Mouse (Mus musculus) liver, embryonic 11.5 days (tissue): ENCODE measurements around the gene Trak1. TPM values are rescaled to one million over a fixed set of nuclear protein-coding genes. Genes with fewer than 3 reads are reported as not detected.

ENCODE experiments used
- ATAC-seq: fragments of 200-750 bp; cut with Nextera tagmentation; replicated peaks from 2 replicates; pipeline ENCODE4 v1.8.0; 2017; ENCODE audit warnings: moderate number of reproducible peaks, mild to moderate bottlenecking, moderate TSS enrichment, moderate library complexity; ENCODE audit not compliant: low FRiP score
- DNase-seq: peaks from one replicate; pipeline ENCODE4 v3.0.0-alpha.2; 2017; ENCODE audit warnings: low spot score
- H3K27ac ChIP-seq: fragments of 300-500 bp; sonication (generic); 2 replicates; pipeline ENCODE4 v1.5.1; 2014; ENCODE audit warnings: mild to moderate bottlenecking, low read depth, low read length, control low read depth
- H3K27me3 ChIP-seq: fragments of 300-500 bp; sonication (generic); replicated peaks from 2 replicates; pipeline ENCODE4 v1.6.1; 2014; ENCODE audit warnings: low read length, mixed read lengths; ENCODE audit not compliant: control insufficient read depth, insufficient read depth
- H3K36me3 ChIP-seq: fragments of 300-500 bp; sonication (generic); 2 replicates; pipeline ENCODE4 v1.6.1; 2014; ENCODE audit warnings: mild to moderate bottlenecking, low read length, moderate library complexity, mixed read lengths; ENCODE audit not compliant: control insufficient read depth, insufficient read depth
- H3K4me1 ChIP-seq: fragments of 300-500 bp; sonication (generic); replicated peaks from 2 replicates; pipeline ENCODE4 v1.6.1; 2014; ENCODE audit warnings: low read length, mixed read lengths; ENCODE audit not compliant: control insufficient read depth, insufficient read depth
- H3K4me2 ChIP-seq: fragments of 300-500 bp; sonication (generic); 2 replicates; pipeline ENCODE4 v1.6.1; 2014; ENCODE audit warnings: mild to moderate bottlenecking, control low read depth, moderate library complexity
- H3K4me3 ChIP-seq: fragments of 300-500 bp; sonication (generic); 2 replicates; pipeline ENCODE4 v1.5.1; 2014; ENCODE audit warnings: low read depth, low read length, control low read depth
- H3K9ac ChIP-seq: fragments of 300-500 bp; sonication (generic); 2 replicates; pipeline ENCODE4 v1.6.1; 2014; ENCODE audit warnings: low read depth, low read length, control low read depth
- H3K9me3 ChIP-seq: fragments of 300-500 bp; sonication (generic); 2 replicates; pipeline ENCODE4 v1.6.1; 2016; ENCODE audit warnings: low read length, inconsistent platforms, mixed read lengths; ENCODE audit not compliant: control insufficient read depth
- WGBS: fragments of 180-500 bp; shearing (Covaris S2); extraction: QIAGEN DNeasy Blood & Tissue Kit; methylation state at CpG from one replicate; pipeline ENCODE4 v1.1.7; 2014; 5-methylcytosine and 5-hydroxymethylcytosine counted together
- polyA plus RNA-seq: library from polyadenylated mRNA; unstranded; fragments of >200 nt; fragmentation: Nextera tagmentation; extraction: Ambion mirVana; gene quantifications from 2 replicates; pipeline ENCODE4 v1.2.1, GENCODE M21; 2014

Trak1 gene
- polyA plus RNA-seq, 1 experiment from 2014 or later, result 11.2 TPM

DNA sequence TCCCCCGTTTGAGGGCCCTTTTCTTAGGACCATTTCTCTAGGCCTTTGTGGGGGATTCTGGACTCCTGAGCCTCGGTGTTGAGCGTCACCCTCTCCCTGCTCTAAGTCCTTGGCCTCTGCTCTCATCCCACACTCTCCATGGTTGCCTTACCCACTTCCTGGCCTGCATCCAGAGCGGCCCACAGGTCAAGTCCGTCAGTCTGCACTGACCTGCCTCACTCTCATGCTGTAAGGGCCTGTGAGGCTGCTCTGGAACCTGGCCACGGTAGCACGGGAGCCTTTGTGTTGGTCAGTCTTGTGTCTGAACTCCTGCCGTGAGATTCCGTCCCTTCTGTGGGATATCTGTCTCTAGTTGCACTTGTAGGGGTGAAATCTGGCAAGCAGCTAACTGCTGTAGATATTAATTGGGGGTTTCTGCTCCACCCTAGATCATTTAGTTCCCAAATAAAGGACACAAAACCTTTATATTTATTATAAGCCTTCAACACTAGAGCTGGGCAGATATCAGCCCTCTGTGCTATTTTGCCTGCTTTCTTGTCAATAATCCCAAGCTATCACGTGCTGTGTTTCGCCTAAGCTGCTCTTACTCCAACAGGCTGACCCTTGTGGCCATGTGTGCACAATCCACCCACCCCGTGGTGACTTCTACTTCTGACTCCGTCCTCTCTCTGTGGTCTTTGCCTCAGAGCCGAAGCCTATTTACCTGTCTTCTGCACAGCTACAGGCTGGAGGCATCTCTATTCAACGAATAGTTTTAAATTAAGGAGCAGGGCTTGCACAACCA is 136.6 kb downstream of the Trak1 start:
- no peak overlapping the region for H3K27ac ChIP-seq
- H3K4me2 ChIP-seq, result no peak overlapping the region

DNA sequence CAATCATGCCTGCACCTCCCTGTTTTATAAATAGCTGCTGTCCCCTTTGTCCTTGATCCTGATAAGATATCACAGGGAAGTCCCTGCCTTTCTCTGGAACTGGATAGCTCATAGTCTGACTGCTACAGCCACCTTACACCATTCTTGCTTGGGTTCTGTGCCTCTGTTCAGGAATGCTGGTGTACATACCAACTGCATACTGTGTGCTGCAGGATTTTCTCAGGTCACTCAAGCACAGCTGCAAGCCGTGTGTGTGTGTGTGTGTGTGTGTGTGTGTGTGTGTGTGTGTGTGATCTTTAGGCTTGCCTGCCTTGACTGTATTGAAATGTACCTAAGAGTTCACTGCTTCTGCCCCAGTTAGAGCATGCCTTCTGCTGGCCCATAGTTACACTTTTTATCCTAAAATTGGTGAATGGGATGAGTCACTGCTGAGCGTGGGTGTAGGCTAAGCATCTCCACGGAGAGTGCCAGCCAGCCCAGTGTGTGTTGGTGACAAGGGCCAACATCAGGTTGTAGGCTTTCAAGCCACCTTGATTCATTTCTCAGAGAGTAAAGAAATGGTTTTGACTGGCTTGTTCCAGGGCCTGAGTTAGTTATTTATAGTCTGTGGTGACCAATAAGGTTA is 138.1 kb downstream of the Trak1 start:
- H3K27me3 ChIP-seq, result no peaks in the 10 kb centered on the region
- no peak for ATAC-seq
- no peak overlapping the region for H3K9ac ChIP-seq
- H3K4me3 ChIP-seq, result no peak overlapping the region
- H3K36me3 ChIP-seq, result no peaks in the 10 kb centered on the region
- DNase-seq, result no peak
- 70% methylated on average over 3 of the region's 3 CpGs for WGBS
- H3K9me3 ChIP-seq, result no peaks in the 10 kb centered on the region
- H3K27ac ChIP-seq, result no peak overlapping the region
- H3K4me2 ChIP-seq, result no peak overlapping the region
- peaks cover 20% of the 10 kb centered on the region for H3K4me1 ChIP-seq

More for the DNA sequence above, 136.6 kb downstream of the Trak1 start:
- no peak for DNase-seq
- 84% methylated on average over 15 of the region's 15 CpGs for WGBS
- peaks cover 20% of the 10 kb centered on the region for H3K4me1 ChIP-seq
- no peak for ATAC-seq
- H3K4me3 ChIP-seq, result no peak overlapping the region
- H3K27me3 ChIP-seq, result no peaks in the 10 kb centered on the region
- no peaks in the 10 kb centered on the region for H3K9me3 ChIP-seq
- H3K9ac ChIP-seq, result no peak overlapping the region
- H3K36me3 ChIP-seq, result no peaks in the 10 kb centered on the region

GRCm38 (mm10) chr9:121436501-121436900 is 139.2 kb downstream of the Trak1 start:
- ATAC-seq, result no peak
- Histone ChIP-seq H3K4me1 (peaks cover 20% of the 10 kb centered on the region), H3K9ac (no peak overlapping the region), H3K4me3 (no peak overlapping the region), H3K27me3 (no peaks in the 10 kb centered on the region), H3K36me3 (no peaks in the 10 kb centered on the region), H3K27ac (no peak overlapping the region), H3K4me2 (no peak overlapping the region), H3K9me3 (no peaks in the 10 kb centered on the region)
- WGBS, result 18% methylated on average over 1 of the region's 1 CpGs
- no peak for DNase-seq

- Histone ChIP-seq H3K27me3 (no peaks in the 10 kb centered on the region), H3K36me3 (peaks cover 12% of the 10 kb centered on the region; the same call in 1 of the 2 replicates), H3K4me2 (no peak overlapping the region), H3K4me1 (peaks cover 7% of the 10 kb centered on the region), H3K9ac (no peak overlapping the region), H3K27ac (no peak overlapping the region), H3K4me3 (no peak overlapping the region), H3K9me3 (no peaks in the 10 kb centered on the region)
- no peak for DNase-seq
- no peak for ATAC-seq
- WGBS, result 77% methylated on average over 1 of the region's 1 CpGs
Measured at GRCm38 (mm10) chr9:121442145-121442544, 144.8 kb downstream of the Trak1 start.

- Histone ChIP-seq H3K4me1 (peaks cover 7% of the 10 kb centered on the region), H3K27ac (no peak overlapping the region), H3K4me2 (no peak overlapping the region), H3K9me3 (no peaks in the 10 kb centered on the region), H3K27me3 (no peaks in the 10 kb centered on the region), H3K36me3 (peaks cover 12% of the 10 kb centered on the region; the same call in 1 of the 2 replicates), H3K9ac (no peak overlapping the region), H3K4me3 (no peak overlapping the region)
- WGBS, result 77% methylated on average over 31 of the region's 31 CpGs
- 0 out of 2 replicates have a peak, but pooled peaks have one; percentile 35 for ATAC-seq
- no peak for DNase-seq
Measured at GRCm38 (mm10) chr9:121443696-121444366, 146.5 kb downstream of the Trak1 start.

- H3K9ac ChIP-seq, result no peak overlapping the region
- WGBS, result 77% methylated on average over 3 of the region's 3 CpGs
- no peak overlapping the region for H3K4me2 ChIP-seq
- peaks cover 12% of the 10 kb centered on the region; the same call in 1 of the 2 replicates for H3K36me3 ChIP-seq
- H3K27ac ChIP-seq, result no peak overlapping the region
- H3K27me3 ChIP-seq, result no peaks in the 10 kb centered on the region
- no peaks in the 10 kb centered on the region for H3K9me3 ChIP-seq
- ATAC-seq (no peak), DNase-seq (no peak)
- no peak overlapping the region for H3K4me3 ChIP-seq
- H3K4me1 ChIP-seq, result peaks cover 7% of the 10 kb centered on the region
Measured at GRCm38 (mm10) chr9:121444367-121444707, 147.0 kb downstream of the Trak1 start.

DNA sequence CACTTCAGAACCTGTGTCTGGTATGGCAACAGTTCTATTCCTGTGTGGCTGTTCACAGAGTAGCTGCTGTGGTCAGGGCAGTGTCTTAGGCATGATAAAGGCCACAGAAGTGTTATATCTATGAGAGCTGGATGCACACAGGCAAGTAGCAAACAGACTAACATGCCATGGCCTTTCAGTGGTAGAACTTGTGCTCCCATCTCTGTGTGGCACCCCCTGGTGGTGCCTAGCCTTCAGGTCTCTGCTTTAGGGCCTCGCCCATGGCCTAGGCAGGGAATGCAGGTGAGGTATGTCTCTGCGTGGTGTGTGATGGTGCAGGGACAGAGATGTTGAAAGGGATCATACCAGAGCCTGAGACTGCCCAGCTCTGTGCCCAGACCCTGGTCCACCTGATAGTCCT is 148.1 kb downstream of the Trak1 start:
- H3K4me3 ChIP-seq, result no peak overlapping the region
- no peaks in the 10 kb centered on the region for H3K27me3 ChIP-seq
- peaks cover 7% of the 10 kb centered on the region for H3K4me1 ChIP-seq
- DNase-seq (no peak), ATAC-seq (peak; percentile 74)
- no peak overlapping the region for H3K9ac ChIP-seq
- no peaks in the 10 kb centered on the region for H3K9me3 ChIP-seq
- H3K27ac ChIP-seq, result no peak overlapping the region
- WGBS, result 78% methylated on average over 2 of the region's 2 CpGs
- peaks cover 12% of the 10 kb centered on the region; the same call in 1 of the 2 replicates for H3K36me3 ChIP-seq
- H3K4me2 ChIP-seq, result no peak overlapping the region

DNA sequence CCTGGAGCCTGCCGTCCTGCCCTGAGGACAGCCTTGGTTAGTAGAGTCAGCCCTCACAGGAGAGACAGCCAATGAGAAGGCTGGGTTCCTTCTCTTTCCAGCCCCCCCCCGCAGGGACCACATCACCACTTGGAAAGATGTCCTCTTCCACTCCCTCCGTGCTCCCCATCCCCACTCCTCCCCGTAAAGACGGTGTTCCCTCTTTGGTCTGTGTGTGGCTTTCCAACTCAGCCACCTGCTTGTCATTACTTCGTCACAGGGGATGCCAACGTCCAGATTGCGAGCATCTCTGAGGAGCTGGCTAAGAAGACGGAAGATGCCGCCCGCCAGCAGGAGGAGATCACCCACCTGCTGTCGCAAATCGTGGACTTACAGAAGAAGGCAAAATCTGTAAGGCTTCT is 149.1 kb downstream of the Trak1 start:
- DNase-seq (no peak), ATAC-seq (no peak)
- 91% methylated on average over 13 of the region's 13 CpGs for WGBS
- Histone ChIP-seq H3K9me3 (no peaks in the 10 kb centered on the region), H3K36me3 (peaks cover 16% of the 10 kb centered on the region; the same call in 1 of the 2 replicates), H3K9ac (no peak overlapping the region), H3K4me3 (no peak overlapping the region), H3K27me3 (no peaks in the 10 kb centered on the region), H3K4me2 (no peak overlapping the region), H3K4me1 (peaks cover 7% of the 10 kb centered on the region), H3K27ac (no peak overlapping the region)
